Mouse (Mus musculus) gastrocnemius, adult 2 months (tissue): ENCODE data around the gene Rpl4. TPM values are rescaled to one million over a fixed set of nuclear protein-coding genes. Genes with fewer than 3 reads are reported as not detected.
A peak's percentile ranks its signal among the peaks of the same experiment; 100 is the strongest.
"Not testable (repeated sequence)": the region's sequence is repeated elsewhere in the genome, so short reads cannot be mapped to it uniquely, and the experiment has no call there.

Source experiments
- DNase-seq: peaks from one replicate; pipeline ENCODE4 v3.0.0; 2022
- H3K27ac ChIP-seq: fragments of 200-600 bp; 2 replicates; pipeline ENCODE4 v1.8.1; 2022; ENCODE audit warnings: mild to moderate bottlenecking
- H3K4me3 ChIP-seq: fragments of 200-600 bp; 2 replicates; pipeline ENCODE4 v1.8.1; 2022; ENCODE audit warnings: mild to moderate bottlenecking, moderate library complexity
- CTCF ChIP-seq: fragments of 200-600 bp; IDR thresholded peaks from 2 replicates; pipeline ENCODE4 v1.8.1; 2022; ENCODE audit warnings: antibody characterized with exemption, mild to moderate bottlenecking, moderate library complexity
- intact Hi-C: fragments of 180-260 bp; cut with DNase I; formaldehyde crosslinking; loops from one replicate; pipeline ENCODE4 v1.15.1; 2025
- total RNA-seq, 2 experiments: library from RNA; stranded (reverse); gene quantifications; 2 replicates each; pipeline ENCODE4 v1.2.3; 2021

Rpl4 gene
- total RNA-seq, 2 experiments from 2014 or later = 601 to 627 TPM

DNA sequence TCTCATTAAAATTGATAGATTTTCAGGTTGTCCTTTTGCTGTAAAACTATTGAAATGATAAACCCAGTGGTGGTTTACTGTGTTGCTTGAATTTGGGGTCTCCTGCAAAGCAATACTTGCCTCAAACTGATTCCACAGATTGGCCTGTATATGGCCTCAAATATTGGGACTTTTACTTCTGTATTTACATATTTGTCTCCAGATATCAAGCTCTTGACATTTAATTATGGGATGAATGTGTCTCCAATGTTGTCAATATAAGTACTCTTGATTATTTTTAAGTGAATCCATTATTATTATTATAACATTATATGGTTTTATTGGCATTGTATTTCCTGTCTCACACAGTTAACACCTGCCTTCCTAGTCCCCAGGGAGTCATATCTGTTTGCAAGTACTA is 1.2 kb downstream of the Rpl4 start:
- Histone ChIP-seq H3K4me3 (peak overlapping the region; percentile 80), H3K27ac (peak overlapping the region; percentile 95)
- intact Hi-C loops = no loop called here
- DNase-seq = no peak
- no peak for TF ChIP-seq CTCF

DNA sequence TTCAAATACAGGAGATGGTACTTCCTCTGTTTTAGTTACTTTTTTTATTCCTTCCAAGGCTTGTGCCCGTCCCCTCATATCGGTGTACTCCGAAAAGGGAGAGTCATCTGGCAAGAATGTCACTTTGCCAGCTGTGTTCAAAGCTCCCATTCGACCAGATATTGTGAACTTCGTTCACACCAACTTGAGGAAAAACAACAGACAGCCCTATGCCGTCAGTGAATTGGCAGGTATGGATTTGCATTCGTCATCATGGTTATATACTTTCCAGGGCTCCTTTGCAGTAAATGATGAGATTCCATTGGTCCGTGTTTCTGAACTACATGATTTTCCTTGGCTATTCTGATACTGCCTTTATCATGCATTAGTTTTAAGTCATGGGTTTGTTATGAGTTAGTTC is 1.6 kb downstream of the Rpl4 start:
- no peak for DNase-seq
- no peak for TF ChIP-seq CTCF
- intact Hi-C loops = loop anchor here (5.0 kb wide), 1 partner anchor 98 kb away; no protein-coding TSS in a partner anchor

DNA sequence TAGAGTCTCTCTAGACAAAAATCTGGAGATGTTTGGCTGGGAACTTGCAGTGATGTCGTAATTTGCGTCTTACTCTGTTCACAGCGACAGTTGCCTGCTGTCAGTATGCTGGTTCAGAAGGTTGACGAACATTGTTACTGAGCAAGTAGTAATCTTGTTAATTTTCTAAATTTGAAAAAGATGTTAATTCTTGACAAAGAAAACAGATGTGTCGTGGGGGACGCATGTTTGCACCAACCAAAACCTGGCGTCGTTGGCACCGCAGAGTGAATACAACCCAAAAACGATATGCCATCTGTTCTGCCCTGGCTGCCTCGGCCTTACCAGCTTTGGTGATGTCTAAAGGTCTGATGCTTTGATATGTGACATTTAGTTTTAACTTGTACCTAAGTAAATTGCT is 2.2 kb downstream of the Rpl4 start:
- Histone ChIP-seq H3K4me3 (no peak overlapping the region), H3K27ac (no peak overlapping the region)
- TF ChIP-seq CTCF = no peak
- intact Hi-C loops = loop anchor here (5.0 kb wide), 1 partner anchor 97 kb away; no protein-coding TSS in a partner anchor
- no peak for DNase-seq

More for the DNA sequence above, 1.6 kb downstream of the Rpl4 start:
- Histone ChIP-seq H3K27ac (no peak overlapping the region), H3K4me3 (peak overlapping the region; percentile 80)

DNA sequence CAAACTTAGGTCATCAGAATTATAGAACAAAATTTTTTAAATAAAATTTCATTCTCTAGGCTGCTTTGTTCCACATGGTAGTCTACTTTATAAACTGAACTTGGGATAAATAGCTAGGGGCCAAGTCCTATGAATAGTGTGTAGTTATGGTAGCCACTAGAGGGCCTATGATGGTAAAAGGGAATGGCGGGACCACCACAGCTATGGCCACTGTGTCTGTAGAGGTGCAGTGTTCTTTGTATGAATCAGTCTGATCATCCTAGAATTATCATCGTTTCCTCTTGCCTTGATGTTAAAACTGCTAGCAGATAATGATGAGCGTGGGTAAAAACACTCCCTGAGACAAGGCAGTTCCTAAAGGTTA is 5.4 kb downstream of the Rpl4 start:
- no peak for DNase-seq
- TF ChIP-seq CTCF = peak; percentile 49
- intact Hi-C loops = loop anchor here (5.0 kb wide), 1 partner anchor 94 kb away; no protein-coding TSS in a partner anchor
- peak overlapping the region; percentile 83 for H3K4me3 ChIP-seq
- peak overlapping the region; percentile 94 for H3K27ac ChIP-seq

DNA sequence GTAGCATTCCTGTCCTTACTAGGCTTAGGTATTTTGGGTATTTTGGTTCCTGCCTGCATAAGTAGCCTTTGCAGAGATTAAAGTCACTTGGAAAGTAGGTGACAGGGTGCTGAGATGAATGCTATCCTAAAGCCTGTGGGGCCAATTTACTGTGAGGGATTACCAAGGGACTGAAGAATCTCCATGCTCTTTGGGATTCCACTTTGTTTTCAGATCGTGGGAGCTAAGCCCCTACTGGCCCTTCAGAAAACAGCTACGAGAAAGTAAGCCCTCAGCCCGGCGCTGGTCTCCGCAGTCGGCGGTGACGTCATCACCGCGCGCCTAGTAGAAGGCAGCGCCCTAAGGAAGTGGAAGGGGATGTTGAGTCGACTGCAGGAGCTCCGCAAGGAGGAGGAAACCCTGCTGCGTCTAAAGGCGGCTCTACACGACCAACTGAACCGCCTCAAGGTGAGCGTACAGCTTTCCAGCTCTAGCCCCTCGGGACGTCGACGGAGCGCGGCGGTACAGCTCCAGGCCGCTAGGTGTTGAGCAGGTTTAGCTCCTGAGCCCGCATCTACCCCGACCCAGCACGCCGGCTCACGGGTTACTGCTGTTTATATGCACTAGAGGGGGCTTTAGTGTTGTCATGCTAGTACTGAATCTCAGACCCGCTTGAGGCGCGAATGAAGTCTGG is 5.9 kb downstream of the Rpl4 start, which contains the start of gene Snapc5:
TSS of gene Snapc5 (plus strand) at position 301 of the 673 bp plus-strand sequence.
- TF ChIP-seq CTCF = peak; percentile 57
- peak; percentile 92 for DNase-seq
- intact Hi-C loops = loop anchor here (5.0 kb wide), 1 partner anchor 93 kb away; no protein-coding TSS in a partner anchor
- peak within 1 kb of the TSS; percentile 94 for H3K27ac ChIP-seq
- peak within 1 kb of the TSS; percentile 83 for H3K4me3 ChIP-seq

DNA sequence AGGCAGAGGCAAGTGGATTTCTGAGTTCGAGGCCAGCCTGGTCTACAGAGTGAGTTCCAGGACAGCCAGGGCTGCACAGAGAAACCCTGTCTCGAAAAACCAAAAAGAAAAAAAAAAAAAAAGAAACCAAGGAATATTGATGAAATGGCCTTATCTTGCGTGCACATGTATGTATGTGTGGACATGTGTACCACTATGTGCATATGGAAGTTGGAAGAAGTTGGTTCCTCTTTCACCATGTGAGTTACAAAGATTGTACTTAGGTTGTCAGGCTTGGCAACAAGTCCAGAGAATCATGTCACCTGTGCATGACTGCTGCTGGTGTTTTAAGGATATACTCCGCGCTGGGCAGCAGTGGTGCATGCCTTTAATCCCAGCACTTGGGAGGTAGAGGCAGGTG is 10.1 kb downstream of the Rpl4 start:
- H3K4me3 ChIP-seq, intact Hi-C loops, DNase-seq, H3K27ac ChIP-seq: not testable (repeated sequence)

DNA sequence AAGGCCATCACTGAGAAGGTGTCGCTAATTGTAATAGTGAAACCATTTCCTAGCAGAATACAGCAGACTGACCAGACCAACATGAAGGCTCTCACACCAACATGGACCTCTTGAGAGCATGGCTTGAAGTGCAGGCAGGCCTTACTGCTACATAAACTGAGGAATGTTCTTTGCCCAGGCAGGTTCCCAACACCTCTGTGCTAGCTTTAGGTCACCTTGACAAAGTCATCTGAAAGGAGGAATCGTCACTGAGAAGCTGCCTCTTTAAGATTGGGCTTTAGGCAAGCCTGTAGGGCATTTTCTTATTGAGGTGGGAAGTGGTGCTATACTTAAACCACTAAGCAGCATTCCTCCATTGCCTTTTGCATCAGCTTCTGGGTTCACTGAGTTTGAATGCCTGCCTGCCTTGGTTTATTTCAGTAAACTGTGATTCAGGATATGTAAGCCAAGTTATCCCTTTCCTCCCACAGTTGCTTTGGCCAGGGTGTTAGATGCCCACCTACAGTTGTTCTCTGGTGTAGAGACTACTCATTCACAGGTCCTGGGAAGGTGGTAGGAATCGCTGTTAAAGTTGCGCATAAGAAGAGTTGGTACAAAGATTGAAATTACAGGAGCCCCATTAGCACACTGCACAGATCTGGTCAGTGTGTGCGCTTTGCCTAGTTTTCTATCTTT is 11.1 kb downstream of the Rpl4 start:
- intact Hi-C loops = no loop called here
- TF ChIP-seq CTCF = no peak
- Histone ChIP-seq H3K27ac (no peak overlapping the region), H3K4me3 (no peak overlapping the region)
- DNase-seq = no peak

DNA sequence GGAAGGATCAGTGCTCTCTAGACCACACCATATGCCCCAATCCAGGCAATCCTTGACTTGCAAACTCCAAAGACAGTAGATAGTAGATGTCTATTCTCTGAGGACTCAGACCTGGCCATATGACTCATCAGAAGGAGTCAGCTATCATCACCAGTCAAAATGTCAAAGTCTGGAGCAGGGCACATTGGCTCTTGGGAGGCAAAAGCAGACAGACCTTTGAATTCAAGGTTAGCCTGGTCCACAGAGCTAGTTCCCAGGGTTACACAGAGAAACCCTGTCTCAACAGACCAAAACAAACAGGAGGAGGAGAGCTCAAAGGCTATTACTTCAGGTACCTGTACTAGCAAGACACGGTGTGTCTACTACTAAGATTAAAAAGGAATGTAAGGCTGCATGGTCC is 20.7 kb downstream of the Rpl4 start:
- DNase-seq = no peak
- Histone ChIP-seq H3K4me3 (no peak overlapping the region), H3K27ac (no peak overlapping the region)
- no peak for TF ChIP-seq CTCF
- intact Hi-C loops = no loop called here

DNA sequence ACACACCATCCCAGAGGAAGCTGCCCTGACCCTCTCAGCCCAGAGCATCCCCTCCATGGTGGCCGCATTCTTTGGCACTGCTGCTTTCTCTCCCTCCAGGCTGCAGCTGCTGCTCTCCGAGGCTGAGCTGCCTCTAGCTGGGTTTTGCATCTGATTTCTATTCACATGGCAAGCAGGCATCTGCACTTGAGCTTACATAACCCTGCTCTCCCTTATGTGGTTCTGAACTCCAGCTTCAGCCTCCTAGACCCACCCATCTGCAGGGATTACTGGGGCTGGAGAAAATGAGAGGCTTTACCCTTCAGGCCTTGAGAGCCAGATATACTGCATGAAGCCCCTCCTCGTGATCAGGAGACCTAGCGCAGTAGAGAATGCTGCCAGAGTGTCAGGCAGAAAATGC is 22.4 kb downstream of the Rpl4 start:
- TF ChIP-seq CTCF = no peak
- H3K4me3 ChIP-seq = no peak overlapping the region
- intact Hi-C loops = no loop called here
- no peak overlapping the region for H3K27ac ChIP-seq
- DNase-seq = no peak

DNA sequence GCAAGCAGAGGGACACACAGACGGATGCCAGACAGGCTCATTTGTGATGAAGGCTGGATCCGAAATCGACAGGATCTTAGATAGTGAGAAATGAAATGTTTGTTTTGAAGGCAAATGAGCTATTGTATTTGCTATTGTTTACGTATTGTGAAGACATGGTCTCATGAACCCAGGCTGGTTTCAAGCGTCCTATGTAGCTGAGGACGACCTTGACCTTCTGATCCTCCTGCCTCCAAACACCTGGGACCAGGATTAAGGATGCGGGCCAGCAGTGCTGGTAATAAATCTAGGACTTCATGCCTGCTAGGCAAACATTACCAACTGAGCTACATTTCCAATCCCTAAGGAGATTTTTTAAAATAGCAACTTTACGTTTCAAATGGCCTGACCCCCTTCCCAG is 24.3 kb downstream of the Rpl4 start:
- no peak for DNase-seq
- intact Hi-C loops = no loop called here
- TF ChIP-seq CTCF = no peak
- no peak overlapping the region for H3K27ac ChIP-seq
- no peak overlapping the region for H3K4me3 ChIP-seq

DNA sequence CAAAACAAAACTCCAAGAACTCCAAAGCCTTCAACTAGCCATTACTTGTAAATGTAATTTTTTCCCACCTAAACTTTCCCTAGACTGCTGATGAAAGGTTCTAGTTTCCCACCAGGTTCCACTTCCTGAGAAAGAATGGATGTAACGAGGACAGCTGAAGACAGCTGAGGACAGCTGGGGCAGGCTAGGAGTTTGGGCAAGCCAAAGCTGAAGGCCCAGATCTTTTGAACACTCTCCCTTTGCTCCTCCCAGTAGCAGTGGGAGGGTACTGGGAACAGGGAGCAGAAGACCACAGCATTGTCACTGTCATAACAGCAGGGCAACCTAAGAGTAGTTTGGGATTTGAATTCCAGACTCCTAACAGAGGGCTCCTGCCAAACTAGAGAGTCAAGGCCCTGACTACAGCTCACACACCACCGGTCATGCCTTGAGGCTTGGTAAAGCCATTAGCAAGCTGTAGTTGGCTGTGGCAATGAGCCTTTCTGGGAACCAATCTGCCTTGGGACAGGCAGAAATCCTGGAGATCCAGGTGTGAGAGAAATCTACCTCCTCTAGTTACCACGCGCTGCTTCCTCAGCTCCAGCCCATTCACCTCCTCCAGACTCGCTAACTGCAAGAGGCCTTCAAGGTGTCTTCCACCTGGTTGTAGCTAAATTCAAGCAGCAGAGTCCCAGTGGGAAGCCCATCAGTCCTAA is 25.0 kb downstream of the Rpl4 start:
- Histone ChIP-seq H3K4me3 (no peak overlapping the region), H3K27ac (no peak overlapping the region)
- TF ChIP-seq CTCF = no peak
- no peak for DNase-seq
- intact Hi-C loops = no loop called here

DNA sequence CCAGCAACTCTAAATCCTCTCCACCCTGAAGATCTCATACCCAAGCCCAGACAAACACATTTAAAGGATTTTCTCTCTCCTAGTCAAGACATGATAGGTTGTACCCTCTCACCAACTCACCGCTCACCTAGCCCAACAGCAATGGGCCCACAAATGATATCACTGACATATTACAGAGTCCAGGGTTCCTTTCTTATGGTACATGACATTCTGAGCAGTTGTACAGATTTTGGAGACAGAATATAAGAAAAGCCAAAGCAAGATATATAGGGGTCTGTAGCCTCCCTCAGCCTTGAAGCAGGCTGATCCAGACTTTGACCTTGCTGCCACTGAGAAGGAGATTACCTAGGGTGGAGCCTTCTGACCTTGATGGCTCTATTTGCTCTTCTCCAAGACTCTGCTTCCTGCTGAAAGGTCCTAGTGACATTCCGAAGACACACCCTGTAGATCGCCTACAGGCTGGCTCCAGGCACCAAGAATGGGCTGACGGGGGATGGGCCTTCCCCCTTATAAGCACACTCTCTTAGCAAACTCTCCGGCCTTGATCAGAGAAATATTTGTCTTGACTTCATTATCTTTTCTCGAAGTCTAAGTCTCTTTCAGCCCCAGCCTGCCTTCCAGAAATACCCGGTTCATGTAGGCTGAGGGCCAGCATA is 25.7 kb downstream of the Rpl4 start:
- H3K4me3 ChIP-seq, H3K27ac ChIP-seq, intact Hi-C loops, DNase-seq: not testable (repeated sequence)

DNA sequence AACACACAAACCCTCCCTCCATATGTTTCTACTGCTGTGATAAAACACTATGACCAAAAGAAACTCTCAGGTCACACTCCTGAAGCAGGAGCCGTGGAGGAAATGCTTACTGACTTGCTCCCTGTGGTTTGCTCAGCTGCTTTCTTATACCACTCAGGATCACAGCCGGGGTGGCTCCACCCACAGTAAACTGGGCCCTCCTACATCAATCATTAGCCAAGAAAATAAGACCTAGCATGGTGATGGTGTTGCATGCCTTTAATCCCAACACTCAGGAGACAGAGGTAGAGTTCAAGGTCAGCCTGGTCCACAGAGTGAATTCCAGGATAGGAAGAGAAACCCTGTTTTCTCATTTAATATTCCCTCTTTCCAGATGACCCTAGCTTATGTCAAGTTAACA is 26.7 kb downstream of the Rpl4 start:
- H3K27ac ChIP-seq = no peak overlapping the region
- H3K4me3 ChIP-seq = no peak overlapping the region
- intact Hi-C loops = no loop called here
- DNase-seq = no peak
- no peak for TF ChIP-seq CTCF
